Mouse (Mus musculus) cerebellum, postnatal 4 days (tissue): ENCODE measurements around the gene Ankrd13b.
"Not testable (repeated sequence)": the region's sequence is repeated elsewhere in the genome, so short reads cannot be mapped to it uniquely, and the experiment has no call there.

Experiments used
- DNase-seq, 2 experiments: peaks; one replicate each; pipeline ENCODE4 v3.0.0; 2022; ENCODE audit warnings: low spot score in 2 of 2, mixed read lengths in 1 of 2

Gene Ankrd13b

DNA sequence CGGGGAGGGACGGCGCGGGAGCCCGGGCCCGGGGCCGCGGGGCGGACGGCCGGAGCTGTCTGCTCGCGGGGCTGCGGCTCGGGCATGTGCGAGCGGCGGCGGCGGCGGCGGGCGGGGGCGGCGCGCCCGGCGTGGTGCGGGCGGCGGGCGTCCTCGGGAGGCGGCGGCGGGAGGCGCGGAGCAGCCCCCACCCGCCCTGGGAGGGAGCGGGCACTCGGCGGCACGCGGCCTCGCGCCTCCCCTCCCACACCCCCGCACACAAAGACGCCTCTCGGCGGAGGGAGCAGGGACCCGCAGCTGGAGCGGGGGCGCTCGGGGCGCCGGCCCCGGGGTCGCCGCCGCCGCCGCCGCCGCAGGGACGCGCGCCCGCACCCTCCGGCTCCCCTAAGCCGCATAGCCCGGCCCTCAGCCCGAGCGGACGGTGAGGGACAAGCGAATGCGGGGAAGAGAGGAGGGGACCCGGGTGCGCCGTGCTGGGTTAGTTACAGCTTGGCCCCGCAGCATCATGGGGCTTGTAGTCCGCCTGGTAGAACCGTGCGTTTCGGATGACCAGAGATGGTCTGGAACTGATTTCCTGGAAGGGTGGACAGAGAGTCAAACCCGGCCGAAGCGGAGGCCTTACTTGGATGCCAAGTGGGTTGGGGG, at the start of gene Ankrd13b:
Gene Ankrd13b, minus strand, starts transcription at position 88 of the 645 bp plus-strand sequence.
- DNase-seq: peak in 1 of 2 experiments; percentile 76

GRCm38 (mm10) chr11:77532202-77532846, 42.8 kb upstream of the Ankrd13b start:
- no peak for DNase-seq

DNA sequence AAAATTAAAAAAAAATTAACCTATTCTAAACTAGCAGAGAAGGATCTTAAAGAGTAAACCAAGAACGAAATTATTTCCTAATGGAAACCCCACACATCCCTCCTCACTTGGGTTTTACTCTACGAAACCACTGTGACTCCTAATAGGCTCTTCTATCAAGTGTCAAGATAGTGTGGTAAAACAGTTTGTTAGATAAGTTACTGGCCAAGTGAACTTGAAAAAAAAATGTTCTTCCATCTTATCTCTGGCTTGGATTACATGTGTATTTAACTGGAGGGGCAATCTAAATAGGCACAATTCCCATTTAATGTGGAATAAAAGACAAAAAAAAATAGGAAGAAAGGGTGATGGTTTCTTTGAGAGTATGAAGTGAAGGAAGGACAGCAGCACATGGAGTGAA, 41.4 kb upstream of the Ankrd13b start:
- no peak for DNase-seq

DNA sequence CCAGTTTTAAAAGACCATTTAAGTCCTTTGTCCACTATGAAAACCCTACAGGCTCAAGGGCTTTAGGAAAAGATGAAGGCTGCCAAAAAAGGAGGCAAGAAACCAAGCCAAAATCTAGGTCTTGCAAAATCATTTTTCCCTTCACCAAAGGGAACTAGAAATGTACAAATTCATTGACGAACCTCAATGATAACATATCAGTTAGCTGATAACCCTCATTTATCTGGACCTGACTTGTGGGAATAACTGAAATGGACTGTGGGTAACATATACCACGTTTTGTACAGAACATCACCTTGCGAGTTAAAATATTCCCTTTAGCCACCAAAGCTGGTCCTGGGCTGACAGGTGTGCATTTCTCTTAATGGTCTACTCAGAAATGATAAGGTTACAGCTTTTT, 40.2 kb upstream of the Ankrd13b start:
- no peak for DNase-seq

- not testable (repeated sequence) for DNase-seq
These were observed 38.9 kb upstream of the Ankrd13b start for GRCm38 (mm10) chr11:77528420-77528819.

DNA sequence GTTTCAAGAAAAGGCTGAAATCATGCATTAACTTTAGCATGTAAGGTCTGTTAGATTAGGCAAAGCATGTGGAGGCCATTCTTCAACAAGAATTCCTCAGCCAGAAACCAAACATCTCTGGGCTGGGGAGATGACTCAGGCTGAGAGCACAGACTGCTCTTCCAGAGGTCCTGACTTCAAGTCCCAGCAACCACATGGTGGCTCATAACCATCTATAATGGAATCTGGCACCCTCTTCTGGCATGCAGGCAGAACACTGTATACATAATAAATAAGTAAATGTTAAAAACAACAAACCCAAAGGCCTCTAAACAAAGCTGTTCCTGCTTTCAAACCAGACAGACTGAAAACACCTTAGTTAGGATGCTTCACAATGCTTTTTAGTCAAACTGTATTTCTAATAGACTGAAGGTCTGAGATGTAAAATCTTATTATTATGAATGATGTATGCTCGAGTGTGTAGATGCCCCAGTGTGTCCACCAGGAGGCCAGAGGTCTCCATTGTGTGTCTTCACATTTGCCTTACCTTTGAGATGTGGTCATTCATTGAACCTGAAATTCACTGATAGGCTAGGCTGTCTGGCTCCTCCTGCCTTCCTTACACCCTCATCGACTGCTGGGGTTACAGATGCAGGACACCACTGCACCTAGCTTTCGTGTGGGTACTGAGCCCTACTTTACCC, 36.5 kb upstream of the Ankrd13b start:
- DNase-seq: no peak

- no peak for DNase-seq
These were observed 31.4 kb upstream of the Ankrd13b start for GRCm38 (mm10) chr11:77520601-77521529.

- DNase-seq: no peak
These were observed 29.6 kb upstream of the Ankrd13b start, which contains the start of gene Gm10392 for GRCm38 (mm10) chr11:77519043-77519442. Gene Gm10392 (minus strand): TSS chr11:77519198.

- no peak for DNase-seq
These were observed 28.7 kb upstream of the Ankrd13b start for GRCm38 (mm10) chr11:77518051-77518798.

- no peak for DNase-seq
These were observed 27.3 kb upstream of the Ankrd13b start for GRCm38 (mm10) chr11:77516553-77517425.

DNA sequence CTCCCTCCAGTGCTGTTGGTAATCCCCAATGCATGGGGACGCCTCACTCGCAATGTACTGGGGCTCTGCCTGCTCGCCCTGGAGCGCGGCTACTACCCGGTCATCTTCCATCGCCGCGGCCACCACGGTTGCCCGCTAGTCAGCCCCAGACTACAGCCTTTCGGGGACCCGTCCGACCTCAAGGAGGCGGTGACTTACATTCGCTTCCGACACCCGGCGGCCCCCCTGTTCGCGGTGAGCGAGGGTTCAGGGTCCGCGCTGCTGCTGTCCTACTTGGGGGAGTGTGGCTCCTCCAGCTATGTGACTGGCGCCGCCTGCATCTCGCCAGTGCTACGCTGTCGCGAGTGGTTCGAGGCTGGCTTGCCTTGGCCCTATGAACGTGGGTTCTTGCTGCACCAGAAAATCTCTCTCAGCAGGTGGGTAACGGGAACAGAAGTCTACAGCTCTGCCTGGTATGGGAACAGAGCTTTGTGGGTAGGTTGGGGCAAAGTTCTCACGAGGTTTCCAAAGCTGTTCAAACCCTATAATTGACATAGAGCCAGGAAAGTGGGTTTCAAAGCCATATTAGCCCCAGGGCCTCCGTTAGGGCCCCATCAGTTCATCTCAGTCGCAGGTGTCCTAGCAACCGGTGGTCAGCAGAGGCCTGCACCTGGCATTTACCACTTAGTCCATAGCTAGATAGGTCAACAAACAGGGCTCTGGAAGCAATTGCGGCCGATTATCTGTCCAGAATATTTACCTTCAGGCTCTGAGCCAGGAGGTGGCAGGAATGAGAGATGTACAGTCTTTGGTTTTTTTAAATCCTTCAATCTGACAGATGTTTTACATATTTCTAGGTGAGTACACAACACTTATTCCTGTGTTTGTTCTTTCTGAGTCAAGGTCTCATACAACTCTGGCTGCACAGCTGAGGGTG, 26.4 kb upstream of the Ankrd13b start, which contains the start of gene Trp53i13:
Gene Trp53i13, minus strand, starts transcription at position 344 of the 916 bp plus-strand sequence.
- no peak for DNase-seq

- peak in 1 of 2 experiments; percentile 57 for DNase-seq
These were observed 25.6 kb upstream of the Ankrd13b start, which contains the start of gene Abhd15 for GRCm38 (mm10) chr11:77514832-77515636. Gene Abhd15 (plus strand): TSS chr11:77515121.

DNA sequence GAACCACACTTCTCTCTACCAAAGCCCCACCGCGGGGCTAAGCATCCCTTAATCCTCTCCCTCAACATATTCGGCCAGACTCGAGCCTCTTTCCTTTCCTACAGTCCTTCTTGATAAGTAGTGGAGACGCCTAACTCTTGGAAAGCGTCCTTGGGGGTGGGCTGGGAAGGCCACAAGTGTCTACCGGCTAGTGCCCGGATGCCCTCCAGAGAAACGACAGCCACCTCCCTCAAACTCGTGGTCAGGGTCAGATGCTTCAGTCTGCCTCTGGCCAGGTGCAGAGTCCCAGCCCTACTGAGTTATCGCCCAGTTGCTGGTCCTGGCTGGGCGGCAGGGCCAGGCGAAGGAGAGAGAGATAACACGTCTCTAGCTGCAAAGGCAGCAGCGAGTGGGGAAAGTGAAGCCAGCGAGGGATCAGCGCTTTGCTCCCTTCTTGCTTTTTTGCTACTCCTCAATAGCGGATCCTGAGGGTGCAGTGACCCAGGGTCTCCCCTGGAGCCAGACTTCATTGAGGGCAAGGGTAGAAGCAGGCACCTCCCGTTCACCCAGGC, 24.9 kb upstream of the Ankrd13b start:
- no peak for DNase-seq

GRCm38 (mm10) chr11:77513811-77514170, 24.3 kb upstream of the Ankrd13b start:
- DNase-seq: no peak

DNA sequence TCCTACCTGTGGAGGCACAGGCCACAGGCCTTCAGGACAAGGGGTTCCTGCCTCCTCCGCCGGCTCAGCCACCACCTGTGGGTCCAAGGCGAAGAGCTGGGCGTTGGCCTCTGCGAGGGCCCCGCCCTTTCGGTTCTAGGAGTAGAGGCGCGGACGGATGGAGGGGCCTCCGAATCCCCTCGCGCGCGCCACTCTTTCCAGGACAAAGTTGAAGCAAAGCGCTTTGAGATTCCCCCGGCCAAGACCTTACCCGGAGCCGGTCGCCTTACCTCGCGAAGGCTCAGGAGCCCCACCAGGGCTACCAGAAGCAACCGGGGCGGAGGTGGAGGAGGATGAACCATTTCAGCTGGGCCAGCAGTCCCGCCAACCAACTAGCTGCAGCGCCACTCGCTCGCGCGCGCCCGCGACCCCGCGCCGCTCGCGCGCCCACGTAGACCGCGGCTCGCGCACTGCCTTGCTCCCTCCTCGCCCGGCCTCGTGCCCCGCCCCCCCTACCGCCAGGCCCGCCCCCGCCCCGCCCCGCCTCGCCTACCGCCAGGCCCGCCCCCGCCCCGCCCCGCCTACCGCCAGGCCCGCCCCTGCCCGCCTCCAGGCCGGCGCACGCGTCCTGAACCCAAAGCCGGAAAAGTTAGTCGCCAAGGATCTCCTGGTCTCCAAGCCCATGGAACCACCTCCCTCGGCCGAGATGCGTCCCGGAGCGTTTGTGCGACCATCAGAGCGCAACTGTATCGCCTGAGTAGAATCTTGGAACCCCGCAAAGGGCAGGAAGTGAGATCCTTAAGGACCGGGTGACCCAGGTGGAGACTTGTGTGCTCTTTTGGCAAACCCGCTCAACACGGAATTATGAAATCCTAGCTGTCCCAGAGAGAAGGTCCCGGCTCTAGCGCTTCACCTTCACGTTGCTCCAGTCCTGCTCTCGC, 23.7 kb upstream of the Ankrd13b start:
- DNase-seq: peak in 1 of 2 experiments; percentile 84

DNA sequence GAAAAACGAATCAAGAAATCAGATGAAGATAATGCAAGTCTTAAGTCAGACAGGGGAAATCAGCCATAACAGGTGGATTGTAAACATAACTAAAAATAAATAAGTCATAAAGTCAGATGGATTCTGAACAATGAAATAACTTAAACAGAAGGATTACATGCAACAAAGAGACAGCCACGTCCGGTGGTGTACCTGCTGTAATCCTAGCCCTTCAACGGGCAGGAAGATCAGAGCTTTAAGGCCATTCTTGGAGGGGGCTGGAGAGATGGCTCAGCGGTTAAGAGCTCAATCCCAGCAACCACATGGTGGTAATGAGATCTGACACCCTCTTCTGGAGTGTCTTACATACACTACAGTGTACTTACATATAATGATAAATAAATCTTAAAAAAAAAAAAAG, 21.9 kb upstream of the Ankrd13b start:
- DNase-seq: no peak
